Mouse (Mus musculus) gastrocnemius, adult 2 months (tissue): ENCODE data around the gene Ttll12. TPM values are rescaled to one million over a fixed set of nuclear protein-coding genes. Genes with fewer than 3 reads are reported as not detected.

Source experiments
- DNase-seq: peaks from one replicate; pipeline ENCODE4 v3.0.0; 2022
- H3K27ac ChIP-seq: fragments of 200-600 bp; 2 replicates; pipeline ENCODE4 v1.8.1; 2022; ENCODE audit warnings: mild to moderate bottlenecking
- H3K4me3 ChIP-seq: fragments of 200-600 bp; 2 replicates; pipeline ENCODE4 v1.8.1; 2022; ENCODE audit warnings: mild to moderate bottlenecking, moderate library complexity
- CTCF ChIP-seq: fragments of 200-600 bp; IDR thresholded peaks from 2 replicates; pipeline ENCODE4 v1.8.1; 2022; ENCODE audit warnings: antibody characterized with exemption, mild to moderate bottlenecking, moderate library complexity
- intact Hi-C: fragments of 180-260 bp; cut with DNase I; formaldehyde crosslinking; loops from one replicate; pipeline ENCODE4 v1.15.1; 2025
- long read RNA-seq, 2 experiments: library from polyadenylated mRNA; stranded (forward); transcript quantifications; one replicate each; pipeline ENCODE4 v2.0.0; 2021
- total RNA-seq, 2 experiments: library from RNA; stranded (reverse); gene quantifications; 2 replicates each; pipeline ENCODE4 v1.2.3; 2021

The Ttll12 gene
- 1 to 10 TPM; 3.4 to 4.9 TPM for total RNA-seq
- long read RNA-seq, experiment 1, transcript Ttll12-201 (14 exons, 3,774 nt) = major isoform, 15 of 17 reads
- long read RNA-seq, experiment 1, partial matches to known transcripts = 2 of 17 reads
- long read RNA-seq, experiment 1, other reads (novel, unspliced or antisense) = 0 of 17 reads
- long read RNA-seq, experiment 2, transcript Ttll12-201 (14 exons, 3,774 nt) = major isoform, 8 of 9 reads
- long read RNA-seq, experiment 2, partial matches to known transcripts = 0 of 9 reads
- long read RNA-seq, experiment 2, other reads (novel, unspliced or antisense) = 1 of 9 reads

DNA sequence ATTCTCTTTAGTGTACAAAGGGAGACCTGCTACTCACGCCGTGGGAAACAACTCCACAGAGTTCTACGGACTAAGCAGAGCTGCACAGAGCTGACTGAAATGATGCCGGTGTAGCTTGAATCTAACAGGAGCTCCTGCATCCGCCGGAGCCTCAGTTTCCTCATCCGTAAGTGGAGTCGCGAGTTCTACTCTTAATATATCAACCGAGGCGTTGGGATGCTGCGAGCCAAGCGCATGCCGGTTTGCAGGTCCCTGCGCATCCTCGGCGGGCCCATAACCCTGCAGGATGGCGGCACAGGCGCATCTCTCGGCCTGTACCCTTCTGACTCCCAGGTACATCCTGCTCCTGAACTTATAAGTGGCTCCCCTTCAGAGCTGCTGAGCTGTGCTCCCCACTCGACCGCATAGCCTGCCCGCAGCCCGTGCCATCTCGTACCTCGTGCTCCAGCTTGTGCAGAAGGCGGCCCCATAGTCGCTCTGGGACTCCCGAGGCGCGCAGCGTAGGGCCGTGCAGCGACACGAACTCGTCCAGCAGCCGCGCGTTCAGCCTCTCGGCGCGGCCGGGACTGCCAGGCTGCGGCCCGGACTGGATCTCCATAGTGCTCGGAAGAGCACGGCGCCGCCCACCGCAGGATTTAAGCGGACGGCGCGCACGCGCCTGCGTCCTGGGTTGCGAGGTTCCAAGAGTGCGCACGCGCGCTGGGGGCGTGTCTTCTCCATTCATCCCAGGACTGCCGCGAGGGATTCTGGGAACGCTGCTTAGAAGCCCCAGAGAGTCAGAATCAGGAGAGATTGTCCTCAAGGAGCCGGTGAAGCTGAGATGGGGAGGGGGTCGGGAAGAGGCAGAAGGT lies at the start of gene Ttll12:
Gene Ttll12, minus strand, starts transcription at position 645 of the 851 bp plus-strand sequence.
- intact Hi-C loops = no loop called here
- 0 out of 2 replicates have a peak, but pooled peaks have one; percentile 1 for TF ChIP-seq CTCF
- Histone ChIP-seq H3K27ac (peak within 1 kb of the TSS; percentile 77), H3K4me3 (peak within 1 kb of the TSS; percentile 96)
- peak; percentile 95 for DNase-seq

DNA sequence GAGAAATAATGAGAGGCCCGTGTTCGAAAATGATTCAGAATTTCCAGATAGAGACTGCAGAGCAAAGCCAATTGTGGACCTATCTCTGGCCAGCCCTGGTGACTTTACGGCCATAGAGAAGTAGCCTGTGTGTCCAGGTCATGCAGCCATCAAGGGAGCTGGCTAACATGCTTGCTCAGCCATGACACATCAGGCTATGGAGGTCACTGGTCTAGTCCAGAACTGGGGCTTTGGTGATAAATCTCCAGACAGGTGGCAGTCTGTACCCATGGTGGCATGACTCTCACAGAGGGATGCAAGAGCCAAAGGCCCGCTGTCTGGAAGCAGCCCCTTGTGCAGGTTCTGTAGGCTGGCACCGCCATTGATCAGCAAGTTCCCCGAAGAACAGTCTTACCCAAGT lies 47.6 kb upstream of the Ttll12 start:
- intact Hi-C loops = no loop called here
- Histone ChIP-seq H3K4me3 (no peak overlapping the region), H3K27ac (no peak overlapping the region)
- TF ChIP-seq CTCF = no peak
- DNase-seq = no peak

DNA sequence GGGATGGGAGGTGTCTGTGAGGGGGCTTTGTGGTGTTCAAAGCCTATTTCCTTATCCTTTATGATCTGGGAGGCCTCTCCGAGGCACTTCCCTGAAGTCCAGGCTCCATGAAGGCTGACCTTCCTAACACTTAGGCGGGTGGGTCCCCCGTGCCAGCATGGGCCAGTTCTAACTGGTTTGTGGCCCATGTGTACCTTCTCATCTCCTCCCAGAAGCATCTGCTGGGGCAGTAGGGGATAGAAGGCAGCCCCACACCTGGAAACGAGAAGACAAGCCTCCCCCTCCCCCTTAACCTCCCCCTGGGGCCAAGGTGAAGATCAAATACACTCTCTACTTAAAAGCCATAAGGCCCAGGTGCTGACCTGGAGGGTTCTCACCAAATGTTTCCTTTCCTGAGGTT lies 45.3 kb upstream of the Ttll12 start:
- no peak for TF ChIP-seq CTCF
- DNase-seq = no peak
- intact Hi-C loops = no loop called here
- no peak overlapping the region for H3K27ac ChIP-seq
- no peak overlapping the region for H3K4me3 ChIP-seq

GRCm38 (mm10) chr15:83639160-83639559 lies 44.2 kb upstream of the Ttll12 start:
- peak; percentile 38 for DNase-seq
- intact Hi-C loops = no loop called here
- Histone ChIP-seq H3K27ac (no peak overlapping the region), H3K4me3 (no peak overlapping the region)
- TF ChIP-seq CTCF = no peak

GRCm38 (mm10) chr15:83638196-83638899 lies 43.4 kb upstream of the Ttll12 start:
- Histone ChIP-seq H3K4me3 (no peak overlapping the region), H3K27ac (no peak overlapping the region)
- no peak for TF ChIP-seq CTCF
- DNase-seq = no peak
- intact Hi-C loops = no loop called here

DNA sequence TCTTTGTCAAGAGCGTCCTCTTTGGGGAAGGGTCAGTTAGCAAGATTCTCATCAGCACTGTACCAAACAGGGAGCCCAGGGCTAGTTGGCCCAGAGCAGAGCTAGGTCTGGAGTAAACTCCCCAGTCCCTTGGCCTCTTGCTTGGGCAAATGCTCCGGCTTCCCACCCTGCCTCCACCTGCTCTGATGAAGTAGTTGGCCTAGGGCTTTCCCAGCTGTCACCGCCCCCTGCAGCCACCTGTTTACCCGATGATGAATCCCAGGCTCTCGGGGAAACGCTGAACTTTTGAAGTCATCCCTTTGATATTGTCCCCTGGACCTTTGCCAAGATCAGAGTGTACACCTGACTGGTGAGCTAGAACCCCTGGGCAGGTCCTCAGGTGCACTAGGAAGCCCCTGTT lies 41.8 kb upstream of the Ttll12 start:
- intact Hi-C loops = no loop called here
- TF ChIP-seq CTCF = no peak
- no peak overlapping the region for H3K27ac ChIP-seq

DNA sequence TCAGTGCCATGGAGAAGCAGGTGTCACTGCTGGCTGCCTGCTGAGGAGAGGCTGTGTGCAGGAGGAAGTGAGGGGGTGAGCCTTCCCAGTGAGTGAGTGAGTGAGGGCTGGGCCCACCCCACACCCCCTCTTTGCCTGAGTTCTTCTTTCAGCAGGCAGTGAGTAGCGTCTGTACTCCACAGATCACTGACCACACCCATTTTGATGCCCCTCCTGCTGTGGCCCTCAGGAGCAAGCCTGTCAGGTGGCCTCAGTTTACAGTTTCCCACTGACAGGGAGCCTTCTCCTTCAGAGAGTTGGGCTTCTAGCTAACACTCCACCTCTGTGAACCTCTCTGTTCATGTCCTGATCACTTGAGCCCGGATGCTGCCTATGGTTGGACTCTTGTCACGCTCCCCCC lies 40.3 kb upstream of the Ttll12 start:
- H3K4me3 ChIP-seq = no peak overlapping the region
- no peak overlapping the region for H3K27ac ChIP-seq
- intact Hi-C loops = no loop called here
- no peak for TF ChIP-seq CTCF
- DNase-seq = no peak

More for the DNA sequence above, 41.8 kb upstream of the Ttll12 start:
- no peak for DNase-seq
- H3K4me3 ChIP-seq = no peak overlapping the region

GRCm38 (mm10) chr15:83634076-83634475 lies 39.1 kb upstream of the Ttll12 start:
- peak; percentile 57 for TF ChIP-seq CTCF
- intact Hi-C loops = no loop called here

DNA sequence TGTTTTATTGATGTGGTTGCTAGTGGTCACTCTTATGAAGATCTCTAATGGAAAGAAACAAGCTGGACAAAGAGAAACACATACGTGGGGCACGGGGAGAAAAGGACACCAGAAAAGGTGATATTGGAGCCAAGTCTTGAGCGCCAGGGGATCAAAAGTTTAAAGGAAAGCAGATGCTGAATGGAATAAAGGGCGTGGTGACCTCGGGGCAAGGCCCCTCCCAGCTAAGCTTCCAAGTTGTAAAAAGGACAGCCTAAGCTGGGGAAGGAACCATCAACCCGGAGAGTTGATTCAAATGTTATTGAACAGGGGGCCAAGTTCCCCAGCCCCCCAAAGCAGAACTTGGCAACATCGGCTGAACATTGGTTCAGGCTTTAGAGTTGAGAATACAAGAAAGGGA lies 36.1 kb upstream of the Ttll12 start:
- Histone ChIP-seq H3K27ac (no peak overlapping the region), H3K4me3 (no peak overlapping the region)
- DNase-seq = no peak
- intact Hi-C loops = no loop called here
- TF ChIP-seq CTCF = no peak

More at GRCm38 (mm10) chr15:83634076-83634475, 39.1 kb upstream of the Ttll12 start:
- H3K4me3 ChIP-seq = no peak overlapping the region
- DNase-seq = no peak
- H3K27ac ChIP-seq = no peak overlapping the region

GRCm38 (mm10) chr15:83629716-83630115 lies 34.8 kb upstream of the Ttll12 start:
- intact Hi-C loops = no loop called here
- no peak overlapping the region for H3K27ac ChIP-seq
- DNase-seq = no peak
- TF ChIP-seq CTCF = peak; percentile 20; the same call in 1 of the 2 replicates
- H3K4me3 ChIP-seq = no peak overlapping the region

GRCm38 (mm10) chr15:83626142-83626645 lies 31.2 kb upstream of the Ttll12 start:
- no peak overlapping the region for H3K27ac ChIP-seq
- H3K4me3 ChIP-seq = no peak overlapping the region
- TF ChIP-seq CTCF = no peak
- DNase-seq = no peak
- intact Hi-C loops = no loop called here

- TF ChIP-seq CTCF = no peak
- intact Hi-C loops = no loop called here
- no peak overlapping the region for H3K27ac ChIP-seq
Observed at GRCm38 (mm10) chr15:83615245-83615644, 20.3 kb upstream of the Ttll12 start.

More at GRCm38 (mm10) chr15:83615245-83615644, 20.3 kb upstream of the Ttll12 start:
- no peak for DNase-seq
- H3K4me3 ChIP-seq = no peak overlapping the region
